Mouse (Mus musculus) adrenal gland, postnatal 10 days (tissue): ENCODE measurements at regions not wholly inside any gene's neighbourhood (a gene's known extent, or its start where the extent isn't known, plus 50 kb on each side); places are given as distances from the start of the nearest gene placed in this dataset.

Source experiments
- DNase-seq: peaks from one replicate; pipeline ENCODE4 v3.0.0; 2021; ENCODE audit warnings: mixed read lengths

DNA sequence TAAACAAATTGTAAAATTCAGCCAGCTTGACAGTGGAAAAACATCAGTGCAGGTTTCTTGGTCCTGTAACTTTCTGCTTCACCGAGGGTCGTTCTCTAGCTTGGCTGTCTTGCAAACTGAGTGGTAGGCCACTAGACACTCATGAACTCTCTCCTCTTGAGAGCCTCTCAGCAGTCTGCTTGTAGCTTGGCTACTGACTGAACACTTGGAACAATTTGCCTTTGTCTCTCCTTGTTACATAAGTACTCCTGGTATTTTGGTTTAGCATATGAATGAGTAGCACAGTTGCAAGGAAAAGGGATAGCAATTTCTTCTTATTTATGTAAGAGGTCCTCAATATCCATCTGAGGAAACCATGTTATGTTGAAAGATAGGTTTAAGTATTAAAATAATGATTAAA is 769.6 kb upstream of the Sel1l start:
- DNase-seq: no peak

DNA sequence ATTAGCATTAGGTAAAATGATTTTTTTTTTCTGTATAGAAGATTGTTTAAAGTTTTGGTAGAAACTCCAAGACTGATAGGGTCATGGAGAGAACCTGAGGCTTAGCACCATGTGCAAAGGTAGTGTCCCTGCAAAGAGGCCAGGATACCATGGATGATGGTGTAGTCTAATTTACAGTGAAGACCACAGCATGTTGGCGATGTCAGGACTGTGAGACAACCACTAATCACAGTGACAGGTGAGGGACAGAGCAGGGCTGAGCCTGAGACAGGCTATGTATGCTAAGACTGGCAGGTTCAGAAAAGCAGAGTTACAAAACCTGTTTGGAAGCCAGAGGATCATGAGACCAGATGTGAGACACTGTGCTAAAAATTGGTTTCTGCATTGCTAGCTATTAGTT is 752.7 kb upstream of the Sel1l start:
- no peak for DNase-seq

DNA sequence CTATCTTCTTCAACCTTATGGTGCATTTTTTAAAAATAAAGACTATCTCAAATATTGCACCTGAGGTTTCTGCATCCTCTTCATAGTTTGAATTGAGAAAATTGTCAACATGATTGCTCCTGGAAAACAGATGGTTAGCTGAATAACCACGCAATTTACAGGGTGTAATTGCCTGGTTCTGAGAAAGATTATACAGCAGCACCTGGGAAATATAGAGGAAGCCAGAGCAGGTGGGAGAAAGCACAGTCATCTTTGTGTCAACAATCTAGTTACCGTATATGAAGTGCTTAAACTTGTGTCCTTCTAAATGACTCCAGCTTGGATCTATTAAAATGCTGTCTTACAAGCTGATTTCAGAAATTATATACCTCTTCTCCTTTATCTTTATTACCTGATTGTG is 740.8 kb upstream of the Sel1l start:
- no peak for DNase-seq

DNA sequence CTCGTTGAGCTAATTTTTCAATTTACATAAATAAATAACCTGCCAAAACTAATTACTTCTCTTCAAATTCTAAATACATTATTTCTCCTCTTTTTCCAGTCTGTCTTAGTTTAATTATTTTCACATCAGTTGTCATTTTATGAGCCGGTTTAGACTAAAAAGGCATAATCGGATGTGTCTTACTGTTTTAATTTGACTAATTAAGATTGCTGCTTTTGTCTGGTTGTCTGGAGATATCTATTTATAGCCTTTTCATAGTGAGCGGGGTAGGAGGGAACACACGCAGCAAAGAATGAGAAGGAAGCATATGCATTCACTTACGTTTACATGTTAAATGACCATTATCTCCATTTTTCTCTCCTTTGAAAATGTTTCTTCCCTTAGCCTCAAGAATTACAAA is 740.3 kb upstream of the Sel1l start:
- no peak for DNase-seq

DNA sequence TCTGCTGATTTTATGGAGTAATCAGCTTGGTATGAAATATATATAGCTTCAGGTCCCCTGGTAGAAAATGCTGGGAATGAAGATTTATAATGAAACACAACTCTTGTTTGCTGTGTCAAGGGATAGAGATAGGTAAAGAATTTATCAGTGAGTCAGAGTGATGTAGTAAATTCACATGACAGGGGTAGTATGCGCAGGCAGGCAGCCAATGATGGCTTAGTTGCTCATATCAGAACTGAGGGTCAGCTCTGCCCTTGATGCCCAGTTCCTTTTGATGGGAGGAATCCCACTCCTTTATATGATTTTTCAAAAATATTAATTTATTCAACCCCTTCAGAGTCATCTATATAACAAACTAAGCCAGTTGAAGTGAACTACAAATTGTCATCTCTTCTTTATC is 729.6 kb upstream of the Sel1l start:
- peak; percentile 27 for DNase-seq
